ENCODE assay signal across 8 mouse cellular contexts in genomic region chr5:143654670-143655510, GRCm38 (mm10). TPM values are rescaled to one million over a fixed set of nuclear protein-coding genes. Genes with fewer than 3 reads are reported as not detected.
DNase-seq lines count a peak whose midpoint lies in the region; ATAC-seq and TF ChIP-seq lines count a peak whose summit lies in the region.

No protein-coding gene starts in this region.

- H3K9ac ChIP-seq in heart, embryonic 13.5 days, result peak overlapping the region; percentile 39; the same call in 1 of the 2 replicates
- H3K9ac ChIP-seq in neural tube, embryonic 14.5 days (replicated peaks; ENCODE audit: low read depth, low read length), result no peak overlapping the region; the same call in 1 of the 2 replicates
- no peak overlapping the region for H3K9ac ChIP-seq in forebrain, embryonic 16.5 days (replicated peaks; ENCODE audit: low read depth, low read length)

- ATAC-seq in heart, embryonic 13.5 days (ENCODE audit: extremely low read depth, insufficient number of reproducible peaks, low FRiP score, low TSS enrichment), result no peak
- no peak for ATAC-seq in neural tube, embryonic 14.5 days (ENCODE audit: low read depth)
- ATAC-seq in forebrain, embryonic 16.5 days, result no peak

- TF ChIP-seq CTCF in thymus, adult 2 months (IDR thresholded peaks at IDR 0.05; ENCODE audit: borderline replicate concordance, control insufficient read depth, extremely low read depth, insufficient read depth, low read length, poor library complexity), result no peak

- TF ChIP-seq POLR2A in thymus, adult 2 months (IDR thresholded peaks at IDR 0.05; ENCODE audit: control insufficient read depth, extremely low read depth, insufficient read depth, low read length, poor library complexity), result no peak

- H3K4me1 ChIP-seq in thymus, adult 2 months (replicated peaks; ENCODE audit: control insufficient read depth, insufficient read depth, low read length), result peaks cover 24% of the 10 kb centered on the region
- H3K4me1 ChIP-seq in heart, embryonic 13.5 days, result peaks cover 74% of the 10 kb centered on the region
- peaks cover 82% of the 10 kb centered on the region for H3K4me1 ChIP-seq in limb, embryonic 10.5 days
- H3K4me1 ChIP-seq in neural tube, embryonic 14.5 days (ENCODE audit: control insufficient read depth, insufficient read depth, low read length), result peaks cover 15% of the 10 kb centered on the region
- no peaks in the 10 kb centered on the region for H3K4me1 ChIP-seq in forebrain, embryonic 16.5 days (replicated peaks; ENCODE audit: control insufficient read depth, insufficient read depth, low read length)

- no peaks in the 10 kb centered on the region for H3K27me3 ChIP-seq in thymus, adult 2 months (ENCODE audit: control insufficient read depth, insufficient read depth, low read length)
- no peaks in the 10 kb centered on the region for H3K27me3 ChIP-seq in heart, embryonic 13.5 days (replicated peaks)
- no peaks in the 10 kb centered on the region for H3K27me3 ChIP-seq in limb, embryonic 10.5 days (ENCODE audit: low read depth, poor library complexity, severe bottlenecking)
- H3K27me3 ChIP-seq in neural tube, embryonic 14.5 days (ENCODE audit: control insufficient read depth, insufficient read depth, low read length), result no peaks in the 10 kb centered on the region
- H3K27me3 ChIP-seq in forebrain, embryonic 16.5 days (replicated peaks; ENCODE audit: control insufficient read depth, insufficient read depth, low read length), result no peaks in the 10 kb centered on the region

- peak overlapping the region; percentile 93 for H3K27ac ChIP-seq in thymus, adult 2 months (ENCODE audit: control insufficient read depth, insufficient read depth, low read length)
- H3K27ac ChIP-seq in heart, embryonic 13.5 days (replicated peaks), result peak overlapping the region; percentile 88
- peak overlapping the region; percentile 90 for H3K27ac ChIP-seq in limb, embryonic 10.5 days
- peak overlapping the region; percentile 22; the same call in 1 of the 2 replicates for H3K27ac ChIP-seq in neural tube, embryonic 14.5 days (ENCODE audit: low read depth, low read length)
- H3K27ac ChIP-seq in forebrain, embryonic 16.5 days (ENCODE audit: low read length), result no peak overlapping the region

- DNase-seq in thymus, adult 2 months, result peak; percentile 12
- no peak for DNase-seq in thymus, adult 18-20 months
- no peak for DNase-seq in limb, embryonic 10.5 days (ENCODE audit: low spot score)
- no peak for DNase-seq in spleen, adult 12 weeks (ENCODE audit: low spot score)
- no peak for DNase-seq in adrenal gland, postnatal 14 days

- 7% methylated on average over 7 of the region's 7 CpGs for WGBS in thymus, adult 2 months
- 23% methylated on average over 7 of the region's 7 CpGs for WGBS in heart, embryonic 13.5 days
- 6% methylated on average over 7 of the region's 7 CpGs for WGBS in limb, embryonic 10.5 days
- WGBS in neural tube, embryonic 14.5 days, result 7% methylated on average over 7 of the region's 7 CpGs
- WGBS in forebrain, embryonic 16.5 days, result 22% methylated on average over 7 of the region's 7 CpGs

- no peak overlapping the region for H3K4me3 ChIP-seq in thymus, adult 2 months (ENCODE audit: control insufficient read depth, insufficient read depth, low read length)
- no peak overlapping the region for H3K4me3 ChIP-seq in heart, embryonic 13.5 days
- peak overlapping the region; percentile 11; the same call in 1 of the 2 replicates for H3K4me3 ChIP-seq in limb, embryonic 10.5 days
- no peak overlapping the region for H3K4me3 ChIP-seq in neural tube, embryonic 14.5 days (ENCODE audit: low read depth, low read length)
- no peak overlapping the region for H3K4me3 ChIP-seq in forebrain, embryonic 16.5 days (replicated peaks; ENCODE audit: low read length)

- peak overlapping the region; percentile 33 for H3K4me2 ChIP-seq in heart, embryonic 13.5 days
- H3K4me2 ChIP-seq in neural tube, embryonic 14.5 days (ENCODE audit: low read depth, low read length), result no peak overlapping the region
- H3K4me2 ChIP-seq in forebrain, embryonic 16.5 days (ENCODE audit: low read length), result no peak overlapping the region

- H3K9me3 ChIP-seq in heart, embryonic 13.5 days, result no peaks in the 10 kb centered on the region
- H3K9me3 ChIP-seq in limb, embryonic 10.5 days (replicated peaks), result no peaks in the 10 kb centered on the region
- H3K9me3 ChIP-seq in neural tube, embryonic 14.5 days (ENCODE audit: control insufficient read depth, low read length), result no peaks in the 10 kb centered on the region
- H3K9me3 ChIP-seq in forebrain, embryonic 16.5 days (ENCODE audit: control insufficient read depth, low read length), result no peaks in the 10 kb centered on the region

- no peaks in the 10 kb centered on the region for H3K36me3 ChIP-seq in thymus, adult 2 months (ENCODE audit: control insufficient read depth, insufficient read depth, low read length)
- H3K36me3 ChIP-seq in heart, embryonic 13.5 days, result peaks cover 10% of the 10 kb centered on the region
- peaks cover 11% of the 10 kb centered on the region for H3K36me3 ChIP-seq in limb, embryonic 10.5 days
- H3K36me3 ChIP-seq in neural tube, embryonic 14.5 days (ENCODE audit: control insufficient read depth, insufficient read depth, low read length), result no peaks in the 10 kb centered on the region
- no peaks in the 10 kb centered on the region for H3K36me3 ChIP-seq in forebrain, embryonic 16.5 days (ENCODE audit: control insufficient read depth, insufficient read depth)

RNA-seq across cellular contexts. Expression of gene Cyth3, which starts 32.6 kb away (rescaled TPM):
- 12.9 and 13.4 TPM in 2 replicates for polyA plus RNA-seq in thymus, adult 2 months (2012; rRNA removed)
- 36.8 and 41.4 TPM in 2 replicates for polyA plus RNA-seq in heart, embryonic 13.5 days (2015; fragmentation: Nextera tagmentation; extraction: Ambion mirVana)
- polyA plus RNA-seq in limb, embryonic 10.5 days (2016; fragmentation: Nextera tagmentation; extraction: Ambion mirVana), result 47.5 and 59.2 TPM in 2 replicates
- polyA plus RNA-seq in neural tube, embryonic 14.5 days (2014; fragmentation: Nextera tagmentation; extraction: Ambion mirVana), result 35.3 and 42.6 TPM in 2 replicates
- 139 and 144 TPM in 2 replicates for total RNA-seq in adrenal gland, postnatal 14 days (2021)
- polyA plus RNA-seq in forebrain, embryonic 16.5 days (2015; fragmentation: Nextera tagmentation; extraction: Ambion mirVana), result 48.8 and 51.9 TPM in 2 replicates
